Mouse (Mus musculus) kidney, adult 2 months (tissue): Measurements from ENCODE around the gene Fam126a. TPM values are rescaled to one million over a fixed set of nuclear protein-coding genes. Genes with fewer than 3 reads are reported as not detected.
A peak's percentile ranks its signal among the peaks of the same experiment; 100 is the strongest.

ENCODE experiments used
- DNase-seq: peaks from one replicate; pipeline ENCODE4 v3.0.0; 2021
- H3K27ac ChIP-seq: fragments of 200-500 bp; 2 replicates; pipeline ENCODE4 v1.5.1; 2012; ENCODE audit warnings: low read depth, low read length, control low read depth, inconsistent platforms; ENCODE audit not compliant: insufficient read depth
- H3K27me3 ChIP-seq: fragments of 200-500 bp; replicated peaks from 2 replicates; pipeline ENCODE4 v1.6.1; 2012; ENCODE audit warnings: mild to moderate bottlenecking, moderate library complexity, low read length, inconsistent platforms; ENCODE audit not compliant: control insufficient read depth, insufficient read depth
- H3K36me3 ChIP-seq: fragments of 200-500 bp; 2 replicates; pipeline ENCODE4 v1.6.1; 2012; ENCODE audit warnings: mild to moderate bottlenecking, moderate library complexity, low read length, inconsistent platforms; ENCODE audit not compliant: control insufficient read depth, insufficient read depth
- H3K4me1 ChIP-seq: fragments of 200-500 bp; 2 replicates; pipeline ENCODE4 v1.6.1; 2011; ENCODE audit warnings: low read length; ENCODE audit not compliant: control insufficient read depth, insufficient read depth
- H3K4me3 ChIP-seq: fragments of 200-500 bp; 2 replicates; pipeline ENCODE4 v1.5.1; 2011; ENCODE audit warnings: mild to moderate bottlenecking, low read depth, low read length, control low read depth; ENCODE audit not compliant: insufficient read depth
- CTCF ChIP-seq: fragments of 200-500 bp; conservative IDR thresholded peaks from 2 replicates; pipeline ENCODE4 v1.5.1; 2011; ENCODE audit warnings: low read depth, mild to moderate bottlenecking, control low read depth, low read length, moderate library complexity, mixed read lengths; ENCODE audit not compliant: insufficient read depth, insufficient read length
- POLR2A ChIP-seq: fragments of 200-500 bp; IDR thresholded peaks from one replicate; pipeline ENCODE4 v1.6.1; 2011; ENCODE audit warnings: low read depth, low read length, control low read depth
- WGBS: fragments of 180-500 bp; shearing (Covaris S2); methylation state at CpG from one replicate; pipeline ENCODE4 v1.1.7; 2018; 5-methylcytosine and 5-hydroxymethylcytosine counted together
- polyA plus RNA-seq: library from polyadenylated mRNA; depleted of rRNA; stranded (reverse); fragments of >200 nt; gene quantifications from 2 replicates; pipeline ENCODE4 v1.2.3, GENCODE M21; 2012

Gene Fam126a
- polyA plus RNA-seq, 1 experiment = 4.4 TPM

DNA sequence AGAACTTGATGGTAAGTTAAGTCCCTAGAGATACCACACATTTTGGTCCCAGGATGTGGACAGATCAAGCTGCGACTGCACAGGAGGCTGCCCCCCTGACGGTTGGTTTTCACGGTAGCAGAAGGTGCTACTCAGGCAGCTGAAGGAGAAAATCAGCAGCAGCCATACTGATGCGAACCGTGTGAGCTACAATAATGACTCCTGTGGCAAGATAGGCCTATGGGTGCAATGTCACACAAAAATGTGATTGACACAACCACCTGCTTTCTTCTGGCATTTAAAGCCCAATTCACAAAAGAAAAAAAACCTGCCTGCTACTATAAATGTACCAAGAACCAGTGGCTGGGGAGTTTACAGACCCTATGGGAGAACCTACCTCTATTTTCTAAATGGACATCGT, 32.5 kb upstream of the Fam126a start:
- 90% methylated on average over 6 of the region's 6 CpGs for WGBS
- H3K4me1 ChIP-seq = no peaks in the 10 kb centered on the region
- no peak for DNase-seq
- H3K4me3 ChIP-seq = no peak overlapping the region
- H3K27ac ChIP-seq = no peak overlapping the region
- no peaks in the 10 kb centered on the region for H3K27me3 ChIP-seq
- TF ChIP-seq CTCF (no peak), POLR2A (no peak)
- no peaks in the 10 kb centered on the region for H3K36me3 ChIP-seq

DNA sequence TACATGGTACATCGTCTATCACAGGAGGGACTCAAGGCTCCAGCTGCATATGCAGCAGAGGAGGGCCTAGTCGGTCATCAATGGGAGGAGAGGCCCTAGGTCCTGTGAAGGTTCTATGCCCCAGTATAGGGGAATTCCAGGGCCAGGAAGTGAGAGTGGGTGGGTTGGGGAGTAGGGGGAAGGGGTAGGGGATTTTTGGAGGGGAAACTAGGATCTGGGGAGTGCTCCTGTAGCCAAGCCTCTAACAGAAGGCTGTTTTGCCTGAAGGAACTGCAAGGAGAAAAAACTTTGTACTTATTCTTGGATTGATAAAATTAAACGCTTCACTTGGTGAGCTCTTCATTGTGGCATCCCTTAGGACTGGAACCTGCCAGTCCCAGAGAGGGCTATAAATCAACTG, 30.5 kb upstream of the Fam126a start:
- Histone ChIP-seq H3K4me3 (no peak overlapping the region), H3K27me3 (no peaks in the 10 kb centered on the region), H3K36me3 (no peaks in the 10 kb centered on the region), H3K4me1 (no peaks in the 10 kb centered on the region), H3K27ac (no peak overlapping the region)
- 62% methylated on average over 3 of the region's 3 CpGs for WGBS
- no peak for TF ChIP-seq CTCF
- no peak for TF ChIP-seq POLR2A
- no peak for DNase-seq

DNA sequence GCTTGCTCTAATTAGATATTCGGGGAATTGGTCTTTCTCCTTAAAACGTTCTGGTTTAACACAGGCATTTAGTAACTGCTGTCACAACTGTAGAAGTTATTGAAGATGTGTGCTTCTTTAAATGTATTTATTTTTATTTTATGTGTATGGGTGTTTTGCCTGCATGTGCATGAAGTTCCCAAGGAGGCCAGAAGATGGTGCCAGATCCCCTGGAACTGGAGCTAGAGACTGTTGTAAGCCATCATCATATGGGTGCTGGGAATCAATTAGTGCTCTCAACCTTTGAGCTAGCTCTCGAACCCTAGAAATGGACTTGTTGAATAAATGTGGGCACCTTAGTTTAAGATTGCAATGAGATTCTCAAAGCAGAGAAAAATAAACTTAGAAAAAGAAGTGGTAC, 27.1 kb upstream of the Fam126a start:
- WGBS = 84% methylated on average over 3 of the region's 3 CpGs
- Histone ChIP-seq H3K27me3 (no peaks in the 10 kb centered on the region), H3K4me1 (no peaks in the 10 kb centered on the region; the same call in 1 of the 2 replicates), H3K36me3 (no peaks in the 10 kb centered on the region), H3K4me3 (no peak overlapping the region), H3K27ac (no peak overlapping the region)
- peak; percentile 31 for TF ChIP-seq CTCF
- TF ChIP-seq POLR2A = no peak
- DNase-seq = no peak

DNA sequence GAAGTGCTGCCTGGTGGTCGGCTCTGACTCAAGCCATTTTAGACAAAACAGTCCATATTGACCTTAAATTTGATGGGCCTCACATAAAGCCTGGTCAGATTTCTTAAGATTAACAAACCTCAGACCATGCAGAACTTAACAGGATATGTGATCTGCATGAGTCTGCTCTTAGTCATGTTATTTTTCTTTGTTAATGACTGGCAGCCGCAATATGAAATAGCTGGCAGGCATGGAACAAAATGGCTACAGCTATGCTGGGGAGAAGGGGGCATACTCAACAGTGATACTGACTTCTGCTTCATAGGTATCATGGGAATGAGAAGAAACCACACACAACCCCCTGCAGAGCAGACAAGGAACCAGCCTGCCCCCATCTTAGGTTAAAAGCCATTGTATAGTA, 26.4 kb upstream of the Fam126a start:
- no peaks in the 10 kb centered on the region for H3K36me3 ChIP-seq
- TF ChIP-seq POLR2A (no peak), CTCF (no peak)
- H3K27ac ChIP-seq = no peak overlapping the region
- WGBS = 85% methylated on average over 2 of the region's 2 CpGs
- no peak overlapping the region for H3K4me3 ChIP-seq
- DNase-seq = no peak
- H3K27me3 ChIP-seq = no peaks in the 10 kb centered on the region
- H3K4me1 ChIP-seq = no peaks in the 10 kb centered on the region; the same call in 1 of the 2 replicates

DNA sequence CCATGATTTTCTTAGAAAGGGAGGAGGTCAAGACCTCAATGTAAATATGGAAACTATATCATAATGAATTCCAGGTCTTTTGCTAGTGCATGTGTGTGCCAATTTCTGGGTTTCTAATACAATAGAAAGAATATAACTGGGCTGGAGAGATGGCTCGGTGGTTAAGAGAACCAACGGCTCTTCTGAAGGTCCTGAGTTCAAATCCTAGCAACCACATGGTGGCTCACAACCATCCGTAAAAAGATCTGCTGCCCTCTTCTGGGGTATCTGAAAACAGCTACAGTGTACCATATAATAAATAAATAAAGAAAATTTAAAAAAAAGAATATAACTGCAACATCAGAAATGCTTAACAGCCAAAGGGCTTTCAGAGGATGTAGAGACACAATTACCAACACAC, 23.9 kb upstream of the Fam126a start:
- WGBS = 92% methylated on average over 3 of the region's 3 CpGs
- no peak overlapping the region for H3K4me3 ChIP-seq
- no peaks in the 10 kb centered on the region for H3K27me3 ChIP-seq
- DNase-seq = no peak
- H3K36me3 ChIP-seq = no peaks in the 10 kb centered on the region
- H3K27ac ChIP-seq = no peak overlapping the region
- TF ChIP-seq POLR2A (no peak), CTCF (no peak)
- no peaks in the 10 kb centered on the region; the same call in 1 of the 2 replicates for H3K4me1 ChIP-seq

DNA sequence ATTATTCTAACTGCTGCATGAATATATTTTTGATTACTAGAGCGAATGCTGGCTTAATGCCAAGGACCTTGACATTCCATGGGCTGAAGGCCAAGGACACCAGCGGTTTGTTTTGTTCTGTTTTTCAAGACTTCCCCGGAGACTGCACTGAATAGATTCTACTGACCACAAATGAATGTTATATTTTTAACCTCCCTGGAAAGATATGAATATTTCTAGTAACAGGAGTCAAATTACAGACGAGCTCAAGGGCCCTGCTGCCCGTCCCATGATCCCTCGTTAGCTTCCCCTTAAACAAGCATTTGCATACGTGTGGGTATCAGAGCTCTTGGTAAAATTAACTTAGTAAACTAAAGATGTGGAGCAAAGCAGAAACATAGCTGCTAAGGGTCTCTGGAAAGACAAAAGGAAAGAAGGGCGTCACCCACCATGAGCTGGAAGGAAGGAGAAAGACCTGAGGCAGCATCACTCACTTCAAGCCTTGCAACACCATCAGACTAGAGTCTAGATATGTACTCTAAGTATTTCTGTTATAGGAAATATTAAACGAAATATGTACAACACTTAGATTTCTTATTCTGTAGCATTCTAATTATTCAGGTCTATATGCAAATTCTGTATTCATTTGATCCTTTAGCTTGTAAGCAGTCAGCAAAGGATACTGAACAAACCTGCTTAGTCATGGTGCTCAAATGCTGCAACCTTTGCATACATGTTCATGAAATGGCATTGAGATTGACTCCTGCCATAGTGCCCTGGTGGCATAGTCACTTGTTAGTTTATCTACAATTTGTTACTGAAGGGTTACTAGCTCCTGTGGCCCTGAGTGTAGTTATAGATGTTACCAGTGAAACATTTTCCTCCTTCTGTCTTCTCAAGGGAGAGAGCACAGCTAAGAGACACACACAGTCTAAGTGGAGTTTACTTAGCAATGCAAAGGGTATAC, 23.0 kb upstream of the Fam126a start:
- peak; percentile 44 for DNase-seq
- TF ChIP-seq CTCF (no peak), POLR2A (no peak)
- Histone ChIP-seq H3K4me3 (no peak overlapping the region), H3K27me3 (no peaks in the 10 kb centered on the region), H3K4me1 (no peaks in the 10 kb centered on the region; the same call in 1 of the 2 replicates), H3K36me3 (no peaks in the 10 kb centered on the region), H3K27ac (no peak overlapping the region)
- WGBS = 32% methylated on average over 9 of the region's 9 CpGs

DNA sequence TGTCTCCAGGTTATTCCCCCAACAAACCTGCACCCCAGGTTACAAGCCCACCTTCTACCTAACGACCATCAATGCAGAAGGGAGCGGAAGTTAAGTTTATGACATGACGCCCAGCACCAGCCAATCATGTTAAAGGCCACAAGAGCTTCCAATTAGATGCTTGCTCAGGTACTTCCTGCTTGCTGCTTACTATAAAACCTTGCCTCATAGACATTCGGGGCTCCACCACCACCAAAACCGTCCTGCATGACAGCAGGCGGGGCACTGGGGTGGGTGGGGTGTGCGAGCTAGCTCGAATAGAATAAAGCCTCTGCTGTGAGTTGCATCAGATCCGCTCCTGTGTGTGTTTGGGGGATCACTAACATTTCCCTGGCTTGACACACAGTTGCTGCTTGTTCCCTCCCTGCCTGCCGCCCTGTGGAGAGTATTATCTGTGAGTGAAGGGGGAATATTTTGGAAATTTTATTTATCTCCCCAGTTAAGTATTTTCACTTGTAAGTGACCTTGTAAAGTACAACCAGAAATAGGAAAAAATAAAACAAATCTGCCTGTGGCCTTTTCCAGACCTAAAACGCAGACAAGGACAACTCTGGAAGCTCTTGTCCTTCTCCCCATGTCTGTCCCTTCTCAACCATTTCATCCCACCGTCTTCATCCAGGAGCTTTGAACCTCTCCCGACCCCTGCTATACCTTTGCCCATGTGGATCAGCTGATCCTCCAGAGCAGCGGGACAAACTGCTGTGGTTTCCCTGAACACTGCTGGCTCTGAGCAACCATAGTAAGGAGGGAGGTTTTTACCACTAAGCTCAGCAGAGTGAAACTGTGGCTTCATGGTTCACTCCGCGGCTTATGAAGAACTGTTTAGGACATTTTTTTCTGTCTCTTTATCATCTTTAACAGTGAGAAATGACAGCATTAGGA, 21.5 kb upstream of the Fam126a start:
- Histone ChIP-seq H3K4me1 (no peaks in the 10 kb centered on the region; the same call in 1 of the 2 replicates), H3K27ac (no peak overlapping the region)
- WGBS = 71% methylated on average over 16 of the region's 16 CpGs

More for the DNA sequence above, 21.5 kb upstream of the Fam126a start:
- Histone ChIP-seq H3K4me3 (no peak overlapping the region), H3K36me3 (no peaks in the 10 kb centered on the region), H3K27me3 (no peaks in the 10 kb centered on the region)
- no peak for TF ChIP-seq POLR2A
- no peak for TF ChIP-seq CTCF
- DNase-seq = no peak
